Mouse (Mus musculus): ENCODE results near the gene Ahcy.
A peak's percentile ranks its signal among the peaks of the same experiment; 100 is the strongest.
"Not testable (repeated sequence)": the region's sequence is repeated elsewhere in the genome, so short reads cannot be mapped to it uniquely, and the experiment has no call there.

Gene Ahcy

DNA sequence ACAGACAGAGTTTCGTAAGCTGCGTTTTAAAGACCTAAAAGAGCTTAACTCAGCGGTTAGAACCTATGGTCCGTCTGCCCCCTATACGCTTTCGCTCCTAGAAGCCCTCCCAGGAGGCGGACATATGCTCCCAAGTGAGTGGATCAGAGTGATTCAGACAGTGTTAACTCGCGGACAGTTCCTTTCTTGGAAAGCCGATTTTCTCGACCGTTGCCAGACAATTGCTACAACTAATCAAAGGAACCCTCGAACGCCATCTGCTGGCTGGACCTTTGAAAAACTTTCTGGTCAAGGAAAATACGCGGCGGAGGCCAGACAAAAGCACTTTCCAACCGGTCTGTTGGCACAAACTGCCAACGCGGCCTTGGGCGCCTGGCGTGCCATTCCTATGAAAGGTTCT lies 54.6 kb downstream of the Ahcy start:
- ATAC-seq (ENCODE audit: low TSS enrichment), result peak; percentile 74

DNA sequence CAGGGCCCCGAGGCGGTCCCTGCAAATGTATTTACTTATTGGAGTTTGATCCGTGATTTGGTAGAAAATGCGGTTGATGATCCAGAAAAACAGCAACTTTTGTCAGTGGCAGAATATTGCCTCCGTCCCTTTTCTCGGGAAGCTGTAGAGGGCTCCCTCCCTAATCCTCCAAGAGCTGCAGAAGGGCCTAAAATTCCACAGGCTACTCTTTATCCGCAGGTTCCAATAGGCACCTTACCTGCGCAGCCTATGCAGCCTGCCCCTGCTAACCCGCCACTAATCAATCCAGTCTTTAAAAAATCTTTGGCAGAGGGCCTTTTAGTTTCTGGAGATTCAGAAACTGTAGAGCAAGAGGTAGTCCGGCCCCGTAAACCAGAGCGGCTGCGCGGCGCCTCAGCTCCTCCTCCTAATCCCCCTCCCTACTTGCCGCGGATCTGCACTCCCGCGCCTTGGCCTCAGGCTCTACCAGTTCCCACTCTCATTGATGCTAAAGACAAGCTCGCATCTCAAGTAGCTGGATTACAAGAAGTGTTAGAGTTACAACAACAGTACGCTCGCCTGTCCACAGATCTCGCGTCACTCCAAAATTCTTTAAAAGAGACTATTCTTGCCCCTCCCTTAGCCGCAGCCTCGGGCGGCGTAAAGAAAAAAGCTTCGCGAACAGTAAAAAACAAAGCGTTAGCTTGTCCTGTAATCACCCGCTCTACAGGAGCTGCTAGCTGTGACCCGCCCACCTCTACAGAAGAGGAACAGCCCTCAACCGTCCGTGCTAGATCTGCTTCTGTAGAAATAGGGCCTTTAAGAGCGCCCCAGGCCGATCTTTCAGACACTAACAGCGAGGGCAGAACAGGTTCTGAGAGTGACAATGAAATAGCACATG lies 55.3 kb downstream of the Ahcy start:
- peak; percentile 94 for ATAC-seq (ENCODE audit: low TSS enrichment)

DNA sequence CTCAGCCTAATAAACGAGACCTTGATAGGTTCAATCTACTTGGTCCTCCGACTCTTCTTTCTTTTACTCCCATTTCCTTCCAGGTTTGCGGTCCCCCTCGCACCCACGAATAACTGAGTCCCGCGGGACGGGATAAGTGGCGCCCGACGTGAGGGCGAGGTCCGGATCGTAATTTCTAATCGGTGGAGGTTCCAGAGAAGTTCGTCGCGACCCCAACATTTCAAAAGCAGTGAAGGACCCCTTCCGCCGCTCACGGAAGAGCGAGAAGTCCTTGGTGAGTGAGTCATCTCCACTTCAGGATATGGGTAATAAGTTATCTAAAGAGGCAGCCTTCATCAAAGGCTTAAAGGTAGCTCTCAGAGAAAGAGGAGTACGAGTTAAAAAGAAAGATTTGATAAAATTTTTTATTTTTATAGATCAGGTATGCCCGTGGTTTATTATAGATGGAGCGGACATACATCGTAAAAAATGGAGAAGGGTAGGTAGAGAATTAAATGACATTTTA lies 56.0 kb downstream of the Ahcy start, which contains the start of gene Gm14226:
TSS of gene Gm14226 (plus strand) at position 16 of the 505 bp plus-strand sequence.
- not testable (repeated sequence) for ATAC-seq (ENCODE audit: low TSS enrichment)

DNA sequence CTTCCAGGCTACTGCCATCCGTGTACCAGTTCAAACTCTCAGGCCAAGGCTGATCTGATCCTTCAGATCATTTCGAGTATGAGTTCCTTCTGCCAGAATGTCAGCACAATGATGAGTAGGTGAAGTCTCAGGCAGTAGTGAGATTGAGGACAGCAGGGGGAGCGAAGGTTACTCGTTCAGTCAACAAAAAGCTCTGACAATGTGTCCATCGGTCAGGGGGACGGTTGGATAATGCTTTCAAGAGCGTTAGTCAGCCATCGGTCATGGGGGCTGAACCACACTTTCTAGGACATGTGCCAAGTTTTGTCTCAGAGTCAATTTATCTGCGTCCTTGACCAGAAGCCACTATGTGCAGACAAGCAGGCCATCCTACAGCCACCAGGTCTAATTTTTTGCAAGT lies 57.5 kb downstream of the Ahcy start:
- ATAC-seq (ENCODE audit: low TSS enrichment), result not testable (repeated sequence)

DNA sequence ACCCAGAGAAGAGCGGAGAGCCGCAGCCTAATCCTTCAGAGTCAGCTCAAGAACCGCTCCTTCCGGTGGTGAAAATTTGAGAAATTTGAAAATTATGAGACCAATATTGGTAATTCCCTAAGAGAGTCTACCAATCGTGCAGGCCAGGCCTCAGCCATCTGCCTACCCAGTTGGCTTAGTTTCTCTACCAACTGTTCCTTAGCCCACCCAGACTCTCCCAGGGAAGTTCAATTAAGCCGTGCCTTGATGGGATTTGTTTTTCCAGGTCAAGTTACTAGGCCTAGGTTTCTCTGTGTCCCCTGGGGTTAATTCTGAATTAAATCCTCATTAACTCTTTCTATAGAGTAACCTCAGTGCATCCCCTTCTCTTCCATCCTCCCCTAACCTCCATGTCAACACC lies 61.3 kb downstream of the Ahcy start:
- ATAC-seq (ENCODE audit: low TSS enrichment), result no peak

DNA sequence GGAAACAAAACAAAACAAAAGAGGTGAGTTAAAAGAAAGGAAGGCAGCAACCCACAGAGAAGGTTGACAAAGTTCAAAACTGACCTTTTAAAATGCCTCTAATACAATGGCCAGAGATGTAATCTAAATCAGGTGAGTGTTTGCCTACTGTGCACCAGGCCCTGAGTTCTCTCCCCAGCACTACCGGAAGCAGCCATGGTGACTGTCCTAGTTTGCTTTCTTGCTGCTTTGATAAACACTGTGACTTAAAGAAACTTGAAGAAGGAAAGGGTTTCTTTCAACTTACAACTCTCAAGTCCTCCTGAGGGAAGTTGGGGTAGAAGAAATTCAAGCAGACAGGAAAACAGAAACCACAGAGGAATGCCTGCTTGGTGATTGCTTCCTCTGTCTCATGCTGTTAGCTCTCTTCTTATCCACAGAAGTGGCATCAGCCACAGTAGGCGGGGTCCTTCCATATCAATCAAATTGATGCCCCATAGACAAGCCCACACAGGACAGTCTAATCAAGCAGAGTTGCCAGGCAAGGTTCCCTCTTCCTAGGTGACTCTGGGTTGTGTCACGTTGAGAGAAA lies 63.1 kb downstream of the Ahcy start:
- ATAC-seq (ENCODE audit: low TSS enrichment), result no peak

Measured in frontal cortex, adult (tissue).